Mouse (Mus musculus) forebrain, postnatal 0 days (tissue): ENCODE results near the gene Pkn1. TPM values are rescaled to one million over a fixed set of nuclear protein-coding genes. Genes with fewer than 3 reads are reported as not detected.

Experiments used
- ATAC-seq: fragments of 200-750 bp; cut with Nextera tagmentation; 2 replicates; pipeline ENCODE4 v1.8.0; 2017; ENCODE audit warnings: mild to moderate bottlenecking, moderate library complexity
- DNase-seq: peaks from one replicate; pipeline ENCODE4 v3.0.0-alpha.2; 2015
- H3K27ac ChIP-seq: fragments of 300-500 bp; sonication (generic); 2 replicates; pipeline ENCODE4 v1.5.1; 2014; ENCODE audit warnings: low read depth, mild to moderate bottlenecking, antibody characterized with exemption, low read length, moderate library complexity, mixed read lengths
- H3K27me3 ChIP-seq: fragments of 300-500 bp; sonication (generic); 2 replicates; pipeline ENCODE4 v1.6.1; 2014; ENCODE audit warnings: mild to moderate bottlenecking, low read length, mixed read lengths; ENCODE audit not compliant: insufficient read depth
- H3K36me3 ChIP-seq: fragments of 300-500 bp; sonication (generic); 2 replicates; pipeline ENCODE4 v1.6.1; 2014; ENCODE audit warnings: mild to moderate bottlenecking, moderate library complexity; ENCODE audit not compliant: insufficient read depth
- H3K4me1 ChIP-seq: fragments of 300-500 bp; sonication (generic); 2 replicates; pipeline ENCODE4 v1.6.1; 2014; ENCODE audit warnings: antibody characterized with exemption; ENCODE audit not compliant: insufficient read depth
- H3K4me2 ChIP-seq: fragments of 300-500 bp; sonication (generic); 2 replicates; pipeline ENCODE4 v1.6.1; 2014; ENCODE audit warnings: low read depth, mild to moderate bottlenecking, moderate library complexity
- H3K4me3 ChIP-seq: fragments of 300-500 bp; sonication (generic); 2 replicates; pipeline ENCODE4 v1.5.1; 2014; ENCODE audit warnings: low read depth, low read length, mixed read lengths
- H3K9ac ChIP-seq: fragments of 300-500 bp; sonication (generic); 2 replicates; pipeline ENCODE4 v1.6.1; 2014; ENCODE audit warnings: mild to moderate bottlenecking
- H3K9me3 ChIP-seq: fragments of 300-500 bp; sonication (generic); 2 replicates; pipeline ENCODE4 v1.6.1; 2016; ENCODE audit warnings: low read length
- CTCF ChIP-seq: sonication (generic); IDR thresholded peaks from 2 replicates; pipeline ENCODE4 v1.5.1; 2016; ENCODE audit warnings: antibody characterized with exemption, control low read depth, low read depth
- WGBS: fragments of 180-500 bp; shearing (Covaris S2); extraction: QIAGEN DNeasy Blood & Tissue Kit; methylation state at CpG from one replicate; pipeline ENCODE4 v1.1.7; 2014; 5-methylcytosine and 5-hydroxymethylcytosine counted together
- polyA plus RNA-seq: library from polyadenylated mRNA; unstranded; fragments of >200 nt; fragmentation: Nextera tagmentation; extraction: Ambion mirVana; gene quantifications from 2 replicates; pipeline ENCODE4 v1.2.1, GENCODE M21; 2015
- total RNA-seq: library from RNA; depleted of rRNA; stranded (reverse); fragments of >200 nt; gene quantifications from 2 replicates; pipeline ENCODE4 v1.2.3, GENCODE M21; 2014

The Pkn1 gene
- total and polyA plus RNA-seq, 2 experiments from 2014 or later = 25.2 to 70.8 TPM

GRCm38 (mm10) chr8:83740976-83741741 is 42.2 kb upstream of the Pkn1 start, which contains the start of gene Adgre5:
Adgre5 (minus strand) TSS chr8:83741326.
- DNase-seq (no peak), ATAC-seq (peak; percentile 40)
- peak within 1 kb of the TSS; percentile 45 for H3K4me3 ChIP-seq
- H3K36me3 ChIP-seq = no peaks in the 10 kb centered on the region
- peak within 1 kb of the TSS; percentile 49 for H3K9ac ChIP-seq
- H3K4me1 ChIP-seq = no peaks in the 10 kb centered on the region
- 1% methylated on average over 44 of the region's 56 CpGs for WGBS
- no peaks in the 10 kb centered on the region for H3K9me3 ChIP-seq
- H3K27ac ChIP-seq = 0 out of 2 replicates have a peak within 1 kb of the TSS, but pooled peaks have one; percentile 29
- TF ChIP-seq CTCF = no peak
- H3K27me3 ChIP-seq = peaks cover 19% of the 10 kb centered on the region
- H3K4me2 ChIP-seq = peak within 1 kb of the TSS; percentile 83

GRCm38 (mm10) chr8:83740586-83740975 is 41.6 kb upstream of the Pkn1 start:
- Histone ChIP-seq H3K4me2 (peak overlapping the region; percentile 83), H3K4me3 (peak overlapping the region; percentile 45), H3K4me1 (no peaks in the 10 kb centered on the region), H3K9me3 (no peaks in the 10 kb centered on the region), H3K9ac (peak overlapping the region; percentile 49), H3K27me3 (peaks cover 16% of the 10 kb centered on the region), H3K27ac (0 out of 2 replicates have a peak overlapping the region, but pooled peaks have one; percentile 29), H3K36me3 (no peaks in the 10 kb centered on the region)
- ATAC-seq = no peak
- 19% methylated on average over 3 of the region's 3 CpGs for WGBS
- TF ChIP-seq CTCF = no peak
- no peak for DNase-seq

DNA sequence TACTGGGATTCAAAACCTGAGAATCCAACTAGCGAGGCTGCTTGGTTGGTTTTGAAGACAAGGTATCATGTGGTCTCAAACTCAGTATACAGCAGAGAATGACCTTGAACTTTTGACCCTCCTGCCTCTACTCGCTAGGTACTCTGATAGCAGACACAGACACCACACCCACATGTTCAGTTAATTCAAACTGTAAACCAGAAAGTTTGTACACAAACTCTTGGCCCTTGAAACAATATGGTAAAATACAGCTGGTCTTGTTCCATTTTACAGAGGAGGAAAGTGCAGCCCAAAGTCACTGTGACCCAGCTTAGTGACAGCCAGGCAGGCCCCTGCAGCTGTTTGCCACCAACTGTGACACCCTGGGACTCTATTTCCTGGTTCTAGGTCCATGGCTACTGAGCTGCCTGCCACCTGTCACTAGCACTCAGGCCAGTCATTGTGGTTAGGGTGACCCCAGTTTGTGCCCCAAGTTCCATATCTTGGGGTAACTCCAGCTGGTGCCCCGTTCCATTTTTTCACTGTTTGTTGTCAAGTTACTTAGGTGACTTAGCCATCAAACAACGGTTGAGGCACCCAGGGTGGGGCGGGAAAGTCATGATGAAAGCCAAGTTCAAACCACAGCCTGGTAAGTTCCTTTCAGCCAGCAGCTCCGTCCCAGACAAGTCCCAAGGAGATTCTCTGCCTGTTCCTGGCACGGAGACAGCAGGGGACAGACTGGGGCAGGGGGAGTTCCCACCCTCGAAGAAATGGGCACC is 40.9 kb upstream of the Pkn1 start:
- H3K36me3 ChIP-seq = no peaks in the 10 kb centered on the region
- no peak overlapping the region for H3K27ac ChIP-seq
- H3K4me3 ChIP-seq = no peak overlapping the region
- ATAC-seq (no peak), DNase-seq (no peak)
- H3K9ac ChIP-seq = no peak overlapping the region
- H3K9me3 ChIP-seq = no peaks in the 10 kb centered on the region
- TF ChIP-seq CTCF = no peak
- 40% methylated on average over 8 of the region's 8 CpGs for WGBS
- H3K27me3 ChIP-seq = peaks cover 16% of the 10 kb centered on the region
- H3K4me1 ChIP-seq = no peaks in the 10 kb centered on the region
- H3K4me2 ChIP-seq = peak overlapping the region; percentile 13; the same call in 1 of the 2 replicates

- no peaks in the 10 kb centered on the region for H3K9me3 ChIP-seq
- H3K36me3 ChIP-seq = no peaks in the 10 kb centered on the region
- no peak overlapping the region for H3K9ac ChIP-seq
- ATAC-seq (no peak), DNase-seq (no peak)
- H3K4me3 ChIP-seq = no peak overlapping the region
- WGBS = 77% methylated on average over 10 of the region's 10 CpGs
- H3K27ac ChIP-seq = no peak overlapping the region
- H3K4me1 ChIP-seq = no peaks in the 10 kb centered on the region
- H3K4me2 ChIP-seq = no peak overlapping the region
- H3K27me3 ChIP-seq = peaks cover 16% of the 10 kb centered on the region
- no peak for TF ChIP-seq CTCF
Measured at GRCm38 (mm10) chr8:83738949-83739710, 40.2 kb upstream of the Pkn1 start.

DNA sequence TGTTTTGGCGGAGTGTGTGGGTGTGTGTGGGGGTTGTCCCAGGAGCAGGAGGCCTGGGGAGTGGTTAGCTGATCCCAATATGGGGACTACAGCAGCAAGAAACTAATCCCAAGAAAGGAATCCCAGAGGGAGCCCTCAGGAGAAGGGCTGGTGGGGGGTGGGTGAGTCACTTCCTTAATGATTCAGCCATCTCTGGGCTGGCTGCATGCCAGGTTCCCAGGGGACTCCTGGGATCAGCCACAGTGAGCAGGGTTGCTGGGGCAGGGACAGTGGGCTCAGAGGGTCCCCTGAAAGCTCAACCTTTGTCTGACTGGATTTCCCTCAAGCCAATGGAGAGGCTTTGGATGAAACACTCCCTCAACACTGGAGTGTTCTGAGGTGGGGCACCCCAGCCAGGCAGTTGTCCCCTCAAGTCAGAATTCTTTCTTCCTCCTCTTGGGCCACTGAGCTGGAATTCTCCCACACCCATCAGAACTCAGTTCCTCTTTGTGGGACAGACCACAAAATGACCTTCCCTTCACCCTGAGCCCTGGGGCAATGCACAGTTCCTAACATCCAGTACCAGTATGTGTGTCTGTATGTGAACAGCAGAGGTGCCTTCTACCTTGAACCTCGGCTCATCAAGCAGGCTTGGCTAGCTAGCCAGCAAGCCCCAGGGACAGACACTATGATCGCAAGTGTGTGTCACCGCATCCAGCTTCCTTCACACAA is 39.0 kb upstream of the Pkn1 start:
- Histone ChIP-seq H3K4me2 (no peak overlapping the region), H3K9me3 (no peaks in the 10 kb centered on the region), H3K36me3 (no peaks in the 10 kb centered on the region), H3K27ac (no peak overlapping the region), H3K4me1 (no peaks in the 10 kb centered on the region), H3K27me3 (peaks cover 16% of the 10 kb centered on the region), H3K9ac (no peak overlapping the region), H3K4me3 (no peak overlapping the region)
- TF ChIP-seq CTCF = no peak
- ATAC-seq = no peak
- DNase-seq = peak; percentile 20
- WGBS = 82% methylated on average over 4 of the region's 4 CpGs

GRCm38 (mm10) chr8:83737346-83737745 is 38.4 kb upstream of the Pkn1 start:
- Histone ChIP-seq H3K4me1 (no peaks in the 10 kb centered on the region), H3K4me2 (no peak overlapping the region), H3K27me3 (peaks cover 16% of the 10 kb centered on the region), H3K36me3 (no peaks in the 10 kb centered on the region), H3K4me3 (no peak overlapping the region), H3K9me3 (no peaks in the 10 kb centered on the region), H3K9ac (no peak overlapping the region), H3K27ac (no peak overlapping the region)
- WGBS = 89% methylated on average over 4 of the region's 4 CpGs
- TF ChIP-seq CTCF = peak; percentile 30; the same call in 1 of the 2 replicates
- DNase-seq (no peak), ATAC-seq (no peak)
